Mouse (Mus musculus): ENCODE results near the gene Polr3b. TPM values are rescaled to one million over a fixed set of nuclear protein-coding genes. Genes with fewer than 3 reads are reported as not detected.
A peak's percentile ranks its signal among the peaks of the same experiment; 100 is the strongest.

Gene Polr3b
- total RNA-seq, 4 experiments from 2014 or later: 14.2 to 16.4 (median 14.6) TPM

DNA sequence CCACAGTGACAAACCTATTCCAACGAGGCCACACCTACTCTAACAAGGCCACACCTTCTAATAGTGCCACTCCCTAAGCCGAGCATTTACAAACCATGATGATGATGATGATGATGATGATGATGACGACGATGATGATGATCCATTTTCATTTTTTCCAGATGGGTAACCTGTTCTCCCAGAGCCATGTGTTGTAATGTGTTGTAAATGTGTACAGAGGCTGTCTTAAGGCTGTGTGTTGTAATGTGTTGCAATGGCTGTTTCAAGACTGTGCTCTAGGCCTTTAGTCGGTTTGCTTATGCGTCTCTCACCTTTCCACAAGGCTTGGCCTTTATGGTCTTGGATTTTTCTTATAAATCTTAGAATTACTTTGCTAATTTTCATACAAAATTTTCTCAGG, 40.0 kb downstream of the Polr3b start:
- no peak for DNase-seq (ENCODE audit: low spot score in 2 of 2)

GRCm38 (mm10) chr10:84665713-84666260, 43.7 kb downstream of the Polr3b start:
- no peak for DNase-seq (ENCODE audit: low spot score in 2 of 2)

GRCm38 (mm10) chr10:84675653-84676052, 53.6 kb downstream of the Polr3b start:
- DNase-seq (ENCODE audit: low spot score in 2 of 2): no peak

DNA sequence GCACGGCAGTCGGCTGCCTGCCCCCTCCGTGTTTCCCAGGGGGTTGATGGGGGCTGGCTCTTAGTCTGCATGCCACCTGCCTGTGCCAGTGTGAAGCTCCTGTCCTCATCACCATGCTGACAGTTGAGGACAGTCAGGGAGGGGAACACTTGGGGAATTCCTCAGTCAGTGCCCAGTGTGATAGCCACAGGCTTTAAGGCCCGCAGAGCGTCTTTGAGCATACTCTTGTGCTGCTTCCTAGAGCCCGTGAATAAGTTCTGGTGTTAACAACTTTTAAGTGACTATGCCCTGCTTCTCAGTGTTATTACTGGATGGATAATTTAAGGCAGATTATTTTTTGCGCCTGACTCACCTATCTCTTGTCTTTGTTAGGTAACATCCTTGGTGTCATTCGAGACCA, 54.4 kb downstream of the Polr3b start:
- DNase-seq (ENCODE audit: low spot score in 2 of 2): no peak

DNA sequence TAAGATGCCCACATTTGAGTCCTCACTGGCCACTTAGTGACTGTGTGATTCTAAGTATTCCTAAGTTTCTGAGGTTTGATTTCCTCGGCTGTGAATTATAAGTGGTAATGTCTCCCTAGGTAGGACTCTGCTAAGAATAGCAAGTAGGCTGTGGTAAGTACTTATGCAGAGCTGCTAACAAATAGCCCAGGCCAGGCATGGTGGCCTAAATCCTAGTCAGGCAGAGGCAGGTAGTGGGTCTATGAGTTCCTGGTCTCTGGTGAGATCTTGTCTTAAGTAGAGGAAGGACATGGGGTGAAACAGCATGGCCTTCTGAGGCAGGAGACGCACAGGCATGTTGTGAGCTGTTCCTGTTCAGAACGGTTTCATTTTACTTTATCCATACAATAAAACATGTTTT, 55.8 kb downstream of the Polr3b start:
- DNase-seq (ENCODE audit: low spot score in 2 of 2): no peak

- DNase-seq (ENCODE audit: low spot score in 2 of 2): no peak
Measured at GRCm38 (mm10) chr10:84678441-84678840, 56.3 kb downstream of the Polr3b start.

DNA sequence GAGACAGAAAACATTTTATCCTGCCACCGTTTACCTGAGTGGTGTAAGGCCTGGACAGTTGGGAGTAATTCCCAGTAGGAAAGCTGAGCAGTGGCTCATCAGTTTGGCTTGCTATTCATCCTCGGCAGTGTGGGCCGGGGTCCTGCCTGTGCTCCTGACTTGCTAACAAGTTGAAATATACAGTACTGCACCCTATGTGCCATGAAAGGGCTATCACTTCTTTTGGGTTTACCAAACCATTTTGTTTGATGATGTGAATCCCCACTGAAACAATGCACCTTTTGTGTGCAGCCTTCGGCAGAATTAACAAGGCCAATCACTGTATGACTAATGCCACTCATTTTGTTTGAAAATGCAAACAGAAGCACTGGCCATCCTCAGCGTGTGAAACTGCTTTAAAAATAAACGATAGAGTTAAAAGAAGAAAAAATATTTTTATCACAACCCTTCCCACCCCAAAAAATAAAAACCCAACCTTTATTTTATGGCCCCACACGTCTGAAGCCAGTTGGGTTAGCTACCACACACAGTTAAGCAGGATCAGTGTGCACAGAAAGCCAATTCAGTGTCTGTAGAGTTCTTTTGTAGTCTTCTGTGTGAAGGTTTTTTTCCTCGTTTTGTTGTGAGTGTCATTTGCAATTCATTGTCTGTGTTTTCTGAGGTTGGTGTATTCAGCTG, 63.5 kb downstream of the Polr3b start:
- DNase-seq (ENCODE audit: low spot score in 2 of 2): no peak

DNA sequence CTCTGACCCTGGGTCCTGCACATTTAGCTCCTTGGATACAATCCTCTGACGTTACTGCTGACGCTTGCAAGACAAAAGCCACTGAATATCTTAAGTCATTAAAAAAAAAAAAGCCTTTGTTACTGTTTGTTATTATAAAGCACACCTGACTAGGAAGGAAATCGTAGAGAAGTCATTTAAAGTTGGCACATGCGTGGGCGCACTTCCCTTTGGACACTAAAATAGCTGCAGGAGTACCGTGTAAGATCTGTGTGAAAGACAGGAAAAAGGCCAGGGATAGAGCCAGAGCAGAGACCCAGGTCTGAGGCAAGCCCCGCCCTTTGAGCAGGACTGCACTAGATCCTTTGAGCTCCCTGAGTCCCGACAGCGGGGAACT, 64.0 kb downstream of the Polr3b start:
- no peak for DNase-seq (ENCODE audit: low spot score in 2 of 2)

DNA sequence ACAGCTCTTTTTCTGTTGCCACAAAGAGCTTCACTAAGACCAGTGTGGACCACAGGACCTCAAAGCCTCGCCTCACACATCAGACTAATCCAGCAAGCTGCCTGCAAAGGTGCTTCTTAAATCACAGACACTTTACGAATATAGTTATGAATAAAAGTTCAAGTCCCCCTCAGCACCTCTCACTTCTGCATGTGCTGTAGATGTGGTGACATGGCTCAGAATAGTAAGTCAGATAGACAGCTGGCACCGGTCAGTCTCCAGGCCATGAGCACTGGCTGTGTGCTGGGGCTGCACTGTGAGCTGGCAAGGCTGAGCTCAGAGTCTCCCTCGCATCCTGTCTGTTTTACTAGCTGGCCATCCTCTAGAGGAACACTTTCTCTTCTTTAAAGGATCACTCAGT, 64.6 kb downstream of the Polr3b start:
- no peak for DNase-seq (ENCODE audit: low spot score in 2 of 2)

DNA sequence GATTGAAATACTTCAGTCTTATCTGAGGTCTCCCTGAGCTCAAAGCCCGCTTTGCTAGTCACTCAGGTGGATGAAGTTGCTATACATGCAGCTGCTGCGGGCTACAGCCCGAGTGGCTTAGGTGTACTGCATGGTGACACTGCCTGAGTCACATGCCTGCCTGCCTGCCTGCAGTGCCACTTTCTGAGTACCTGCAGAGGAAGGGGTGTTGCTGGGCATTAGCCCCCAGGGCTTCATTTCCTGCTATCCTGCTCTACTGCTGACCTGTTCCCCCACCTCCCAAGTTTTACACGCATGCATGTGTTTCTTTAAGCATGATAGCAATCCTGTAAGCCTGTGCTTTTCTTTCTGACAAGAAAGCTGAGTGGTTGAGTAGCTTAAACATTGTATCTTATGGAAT, 65.6 kb downstream of the Polr3b start:
- DNase-seq (ENCODE audit: low spot score in 2 of 2): no peak

- DNase-seq (ENCODE audit: low spot score in 2 of 2): no peak
Measured at GRCm38 (mm10) chr10:84689846-84690245, 67.8 kb downstream of the Polr3b start.

- DNase-seq (ENCODE audit: low spot score in 2 of 2): no peak
Measured at GRCm38 (mm10) chr10:84690818-84691217, 68.7 kb downstream of the Polr3b start.

- no peak for DNase-seq (ENCODE audit: low spot score in 2 of 2)
Measured at GRCm38 (mm10) chr10:84691692-84692091, 69.6 kb downstream of the Polr3b start.

DNA sequence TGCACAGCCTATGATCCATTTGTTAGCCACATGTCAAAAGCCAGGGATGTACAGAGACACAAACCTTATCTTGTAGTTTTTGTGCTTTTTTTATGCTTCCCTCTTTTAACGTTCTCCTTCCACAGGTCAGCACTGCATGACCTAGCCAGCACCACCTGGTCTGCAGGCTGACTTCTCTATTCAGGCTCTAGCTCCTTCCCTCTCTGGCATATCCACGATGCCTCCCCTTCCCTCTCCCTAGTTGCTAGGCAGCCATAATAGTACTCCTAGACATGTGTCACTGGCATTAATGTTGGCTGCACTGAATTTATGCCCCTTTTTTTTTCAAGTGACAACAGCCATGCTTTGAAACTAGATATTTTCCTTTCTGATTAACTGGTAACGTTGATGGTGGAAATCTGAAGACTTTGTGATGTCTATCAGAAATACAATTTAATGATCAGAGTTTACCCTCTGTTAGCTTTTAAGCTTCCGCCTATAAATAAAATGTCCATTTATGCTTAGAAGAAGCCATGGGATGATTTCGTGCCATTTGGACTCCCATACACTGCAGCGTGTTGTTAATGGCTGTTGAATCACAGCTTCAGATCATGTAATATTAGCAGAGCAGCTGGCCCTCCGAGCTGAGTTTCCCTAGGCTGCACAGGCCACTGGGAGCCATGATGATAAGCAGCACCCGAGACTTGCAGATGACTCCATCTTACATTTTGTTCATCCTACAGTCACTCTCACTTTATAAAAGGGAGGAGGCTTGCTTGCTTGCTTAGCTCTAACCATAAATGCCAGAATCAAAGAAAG, 71.9 kb downstream of the Polr3b start:
- DNase-seq (ENCODE audit: low spot score in 2 of 2): no peak

- DNase-seq (ENCODE audit: low spot score in 2 of 2): no peak
Measured at GRCm38 (mm10) chr10:84700236-84700987, 78.3 kb downstream of the Polr3b start.

DNA sequence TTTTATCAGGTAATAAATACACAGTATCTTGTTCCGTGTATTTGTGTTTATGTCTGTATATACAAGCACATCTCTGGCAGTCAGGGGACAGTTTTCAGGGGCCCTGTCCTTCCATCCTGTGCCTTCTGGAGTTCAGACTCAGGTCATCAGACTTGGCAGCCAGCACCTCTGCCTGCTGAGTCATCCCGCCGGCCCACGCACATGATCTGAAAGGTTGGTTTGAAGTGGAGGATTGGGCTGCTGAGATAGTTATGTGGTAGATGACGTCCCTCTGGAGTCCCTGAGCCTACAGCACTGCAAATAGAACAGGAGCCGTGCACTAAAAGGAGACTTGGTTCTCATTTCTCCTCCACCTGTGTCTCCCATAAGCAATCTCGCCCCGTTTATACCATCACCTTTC, 79.0 kb downstream of the Polr3b start:
- peak in 1 of 2 experiments; percentile 28 for DNase-seq (ENCODE audit: low spot score in 2 of 2)

GRCm38 (mm10) chr10:84702115-84702514, 80.0 kb downstream of the Polr3b start:
- no peak for DNase-seq (ENCODE audit: low spot score in 2 of 2)

DNA sequence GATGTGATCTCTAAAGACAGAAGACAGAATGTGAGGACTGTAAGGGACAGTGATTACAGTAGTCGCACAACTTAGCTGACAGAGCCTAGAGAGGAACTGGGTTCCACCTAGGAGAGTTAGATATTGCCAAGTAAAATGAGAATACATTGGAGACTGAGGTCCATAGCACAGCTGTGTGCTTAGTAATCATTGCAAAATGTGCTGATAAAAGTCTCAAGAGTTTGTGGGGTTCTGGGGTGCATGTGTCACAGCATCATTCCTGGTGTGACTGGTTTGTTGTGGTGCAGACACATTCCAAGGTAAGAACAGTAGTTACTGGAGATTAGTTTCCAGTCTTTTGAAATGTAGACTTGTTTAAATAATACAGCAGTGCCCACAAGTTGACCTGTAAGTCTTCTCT, 82.5 kb downstream of the Polr3b start:
- no peak for DNase-seq (ENCODE audit: low spot score in 2 of 2)

DNA sequence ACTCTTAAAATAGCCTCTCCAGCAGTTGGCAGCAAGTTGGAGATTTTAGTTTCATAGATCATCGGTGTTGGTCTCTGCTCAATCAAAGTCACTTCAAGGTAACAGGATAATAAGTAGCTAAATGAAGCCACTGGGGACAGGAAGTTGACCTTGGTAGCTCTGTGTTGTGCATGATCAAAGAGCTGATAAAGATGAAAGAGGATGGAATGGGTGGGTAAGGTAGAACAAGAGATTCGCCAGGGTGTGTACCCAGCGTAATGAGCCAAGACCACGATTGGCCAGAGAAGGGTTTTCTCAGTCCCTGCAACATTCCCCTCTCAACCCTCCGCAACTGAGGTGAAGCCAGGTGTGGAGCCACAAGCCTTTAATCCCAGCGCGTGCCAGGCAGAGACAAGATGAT, 83.1 kb downstream of the Polr3b start:
- DNase-seq (ENCODE audit: low spot score in 2 of 2): no peak

DNA sequence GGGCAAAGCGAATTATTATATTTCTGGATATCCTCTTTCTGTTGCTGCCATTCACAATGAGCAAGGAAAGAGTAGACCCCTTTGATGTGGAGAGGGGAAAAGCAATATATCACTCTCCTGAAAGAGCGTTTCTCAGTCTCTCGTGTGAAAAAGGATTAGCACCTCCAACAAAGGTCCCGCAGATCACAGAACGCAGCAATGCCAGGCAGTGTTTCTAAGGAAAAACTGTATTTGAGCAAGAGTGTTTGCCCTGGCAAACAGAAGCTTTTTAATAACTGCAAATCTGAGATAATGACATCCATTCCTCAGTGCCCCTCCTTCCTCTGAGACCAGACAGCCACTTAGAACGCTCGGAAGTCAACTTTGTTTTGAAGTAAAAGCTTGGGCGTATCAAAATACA, 84.5 kb downstream of the Polr3b start:
- no peak for DNase-seq (ENCODE audit: low spot score in 2 of 2)

DNA sequence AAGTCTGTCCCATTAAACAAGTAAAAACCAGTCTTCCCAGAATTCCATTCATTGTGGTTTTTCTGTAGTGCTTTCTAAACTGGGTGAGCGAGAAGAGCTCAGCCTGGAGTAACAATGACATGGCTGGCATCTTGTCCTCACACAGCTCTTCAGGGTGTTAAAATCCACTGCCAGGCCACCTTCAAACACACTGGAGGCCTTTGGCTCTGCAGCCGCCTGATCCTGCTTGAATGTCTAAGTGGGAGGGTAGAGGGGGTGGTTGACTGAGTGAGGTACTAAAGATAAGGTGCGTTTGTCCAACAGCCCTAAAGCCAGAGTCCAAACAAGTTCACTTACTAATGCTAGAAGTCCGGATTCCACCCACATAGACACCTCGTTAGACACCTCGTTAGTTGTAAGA, 85.1 kb downstream of the Polr3b start:
- DNase-seq (ENCODE audit: low spot score in 2 of 2): no peak

Data from left cerebral cortex, adult 8-10 months (tissue).